Mouse (Mus musculus): ENCODE measurements around the gene Gm15130.

Gene Gm15130

GRCm38 (mm10) chr2:111152836-111153235 lies at the start of gene Gm15130:
Gm15130 (minus strand) TSS chr2:111152936.
- DNase-seq (ENCODE audit: low read depth): no peak

- DNase-seq (ENCODE audit: low read depth): no peak
These were observed 29.3 kb upstream of the Gm15130 start for GRCm38 (mm10) chr2:111182068-111182467.

GRCm38 (mm10) chr2:111135739-111136138 lies 17.0 kb downstream of the Gm15130 start:
- no peak for DNase-seq (ENCODE audit: low read depth)

- no peak for DNase-seq (ENCODE audit: low read depth)
These were observed 46.9 kb downstream of the Gm15130 start, which contains the start of gene Gm13941 for GRCm38 (mm10) chr2:111105882-111106281. Gm13941 (minus strand) TSS chr2:111105982.
